Mouse (Mus musculus) neural tube, postnatal 0 days (tissue): ENCODE data around the gene Krt81. TPM values are rescaled to one million over a fixed set of nuclear protein-coding genes. Genes with fewer than 3 reads are reported as not detected.

ENCODE experiments used
- polyA plus RNA-seq: library from polyadenylated mRNA; unstranded; fragments of >200 nt; fragmentation: Nextera tagmentation; extraction: Ambion mirVana; gene quantifications from 2 replicates; pipeline ENCODE4 v1.2.1, GENCODE M21; 2015

Krt81 gene
- not detected in 2 replicates for polyA plus RNA-seq

GRCm38 (mm10) chr15:101463651-101464050 lies at the start of gene Krt81:
Gene Krt81, minus strand, starts transcription at chr15:101463751.

GRCm38 (mm10) chr15:101491431-101491830 lies 27.9 kb upstream of the Krt81 start, which contains the start of gene Krt83:
Gene Krt83, minus strand, starts transcription at chr15:101491512.

GRCm38 (mm10) chr15:101472952-101473528 lies 9.5 kb upstream of the Krt81 start, which contains the start of gene Krt86:
Gene Krt86, plus strand, starts transcription at chr15:101473478.

GRCm38 (mm10) chr15:101447444-101447843 lies 16.1 kb downstream of the Krt81 start, which contains the start of gene Krt88:
Gene Krt88, plus strand, starts transcription at chr15:101447744.

GRCm38 (mm10) chr15:101438555-101438954 lies 25.0 kb downstream of the Krt81 start, which contains the start of gene Krt87:
Gene Krt87, minus strand, starts transcription at chr15:101438804.

GRCm38 (mm10) chr15:101410775-101411174 lies 52.8 kb downstream of the Krt81 start, which contains the start of gene Krt7:
Gene Krt7, plus strand, starts transcription at chr15:101411043.

Other genes with a start within 250 kb of the Krt81 start
- gene Grasp, start 239.6 kb downstream of the Krt81 start, polyA plus RNA-seq = 2.7 and 3.2 TPM in 2 replicates
- gene Nr4a1, start 209.5 kb downstream of the Krt81 start, polyA plus RNA-seq = 11.8 and 15.2 TPM in 2 replicates
- gene Atg101, start 179.5 kb downstream of the Krt81 start, polyA plus RNA-seq = 63.2 and 67.3 TPM in 2 replicates
- gene 6030408B16Rik, start 170.5 kb downstream of the Krt81 start, polyA plus RNA-seq = 0.26 and 0.34 TPM in 2 replicates
- 0.58 and 0.74 TPM in 2 replicates for gene Krt80, start 93.6 kb downstream of the Krt81 start, polyA plus RNA-seq
- 0.19 and 0.37 TPM in 2 replicates for gene Krt7, start 52.7 kb downstream of the Krt81 start, polyA plus RNA-seq
- gene Krt87, start 24.9 kb downstream of the Krt81 start, polyA plus RNA-seq = 1.1 and 1.2 TPM in 2 replicates
- not detected in 2 replicates for gene Krt88, start 16.0 kb downstream of the Krt81 start, polyA plus RNA-seq
- gene Krt86, start 9.7 kb upstream of the Krt81 start, polyA plus RNA-seq = 0.13 and 0.14 TPM in 2 replicates
- gene Krt83, start 27.8 kb upstream of the Krt81 start, polyA plus RNA-seq = not detected in 2 replicates
- gene Gm49425, start 53.5 kb upstream of the Krt81 start, polyA plus RNA-seq = 0.45 and 0.79 TPM in 2 replicates
- gene Krt84, start 69.1 kb upstream of the Krt81 start, polyA plus RNA-seq = 0.05 TPM in 1 of 2 replicates, not detected in the other
- gene Krt82, start 86.9 kb upstream of the Krt81 start, polyA plus RNA-seq = not detected in 2 replicates
- 0.11 and 0.28 TPM in 2 replicates for gene Krt90, start 99.2 kb upstream of the Krt81 start, polyA plus RNA-seq
- gene Krt75, start 110.2 kb upstream of the Krt81 start, polyA plus RNA-seq = 0.24 and 0.31 TPM in 2 replicates
- gene Gm5414, start 164.4 kb upstream of the Krt81 start, polyA plus RNA-seq = not detected in 2 replicates
- gene Gm5478, start 183.6 kb upstream of the Krt81 start, polyA plus RNA-seq = not detected in 2 replicates
- gene Krt6b, start 216.5 kb upstream of the Krt81 start, polyA plus RNA-seq = not detected in 2 replicates
- not detected in 2 replicates for gene Krt6a, start 230.6 kb upstream of the Krt81 start, polyA plus RNA-seq
- 0.12 and 0.17 TPM in 2 replicates for gene Krt5, start 249.1 kb upstream of the Krt81 start, polyA plus RNA-seq